Mouse (Mus musculus) left cerebral cortex, postnatal 10 days (tissue): Measurements from ENCODE around the gene Olfr1420. TPM values are rescaled to one million over a fixed set of nuclear protein-coding genes. Genes with fewer than 3 reads are reported as not detected.
"Not testable (repeated sequence)": the region's sequence is repeated elsewhere in the genome, so short reads cannot be mapped to it uniquely, and the experiment has no call there.

Experiments used
- DNase-seq, 2 experiments: peaks; one replicate each; pipeline ENCODE4 v3.0.0; 2021 to 2022; ENCODE audit warnings: low spot score in 2 of 2, mixed read lengths in 1 of 2; ENCODE audit errors: extremely low spot score in 1 of 2
- intact Hi-C: fragments of 180-260 bp; cut with DNase I; formaldehyde crosslinking; loops from one replicate; pipeline ENCODE4 v1.15.1; 2025
- microRNA-seq: library from miRNA; unstranded; fragments of <30 nt; microRNA quantifications from one replicate; pipeline ENCODE4 v1.2.0, GENCODE M21; 2022
- total RNA-seq, 2 experiments: library from RNA; stranded (reverse); gene quantifications; 2 replicates each; pipeline ENCODE4 v1.2.3; 2021

Olfr1420 gene
- total RNA-seq, 2 experiments from 2014 or later = not detected

GRCm38 (mm10) chr19:11946460-11946859 is 60.1 kb downstream of the Olfr1420 start:
- intact Hi-C loops, DNase-seq: not testable (repeated sequence)

Small RNAs within 50 kb of the gene (microRNA-seq; reads per million reads assigned to microRNA genes)
- 10.9 reads per million, percentile 32 among the genes with 10 or more reads in this experiment for gene Mir6994

Other genes with a start within 250 kb of the Olfr1420 start
- gene Ms4a3, start 245.7 kb upstream of the Olfr1420 start, total RNA-seq = not detected
- not detected for gene Oosp2, start 226.0 kb upstream of the Olfr1420 start, total RNA-seq
- under 1 TPM in 1 of 2 experiments, not detected in 1; 0.43 TPM for gene Oosp1, start 195.4 kb upstream of the Olfr1420 start, total RNA-seq
- gene Oosp3, start 189.5 kb upstream of the Olfr1420 start, total RNA-seq = not detected
- not detected for gene Gif, start 139.0 kb upstream of the Olfr1420 start, total RNA-seq
- 10 to 100 TPM; 48.3 to 50.1 TPM for gene Mrpl16, start 116.2 kb upstream of the Olfr1420 start, total RNA-seq
- 10 to 100 TPM; 17.7 to 17.8 TPM for gene Stx3, start 67.2 kb upstream of the Olfr1420 start, total RNA-seq
- gene Olfr1417, start 47.3 kb upstream of the Olfr1420 start, total RNA-seq = not detected
- not detected for gene Olfr1418, start 25.5 kb upstream of the Olfr1420 start, total RNA-seq
- gene Olfr1419, start 11.5 kb upstream of the Olfr1420 start, total RNA-seq = not detected
- gene Patl1, start 25.8 kb downstream of the Olfr1420 start, total RNA-seq = 10 to 100 TPM; 19.8 to 20.9 TPM
- gene Osbp, start 79.4 kb downstream of the Olfr1420 start, total RNA-seq = 10 to 100 TPM; 58.7 to 59.4 TPM
- not detected for gene Olfr1423, start 154.8 kb downstream of the Olfr1420 start, total RNA-seq
- gene Olfr1424, start 176.1 kb downstream of the Olfr1420 start, total RNA-seq = not detected
- gene Olfr1425, start 191.2 kb downstream of the Olfr1420 start, total RNA-seq = not detected
- not detected for gene Olfr1426, start 205.4 kb downstream of the Olfr1420 start, total RNA-seq
- not detected for gene Olfr1427, start 216.8 kb downstream of the Olfr1420 start, total RNA-seq
- not detected for gene Olfr1428, start 229.3 kb downstream of the Olfr1420 start, total RNA-seq
- gene Olfr76, start 236.6 kb downstream of the Olfr1420 start, total RNA-seq = not detected